Mouse (Mus musculus) kidney, embryonic 14.5 days (tissue): Measurements from ENCODE around the gene Fam243. TPM values are rescaled to one million over a fixed set of nuclear protein-coding genes. Genes with fewer than 3 reads are reported as not detected.

Source experiments
- ATAC-seq: fragments of 200-750 bp; cut with Nextera tagmentation; 2 replicates; pipeline ENCODE4 v1.8.0; 2017; ENCODE audit warnings: moderate number of reproducible peaks, mild to moderate bottlenecking, moderate TSS enrichment, moderate library complexity; ENCODE audit not compliant: low FRiP score, low TSS enrichment
- H3K27ac ChIP-seq: fragments of 300-500 bp; sonication (generic); 2 replicates; pipeline ENCODE4 v1.5.1; 2014; ENCODE audit warnings: low read depth, mild to moderate bottlenecking, low read length, moderate library complexity, mixed read lengths
- H3K27me3 ChIP-seq: fragments of 300-500 bp; sonication (generic); 2 replicates; pipeline ENCODE4 v1.6.1; 2014; ENCODE audit warnings: mild to moderate bottlenecking, low read length; ENCODE audit not compliant: control insufficient read depth, insufficient read depth
- H3K36me3 ChIP-seq: fragments of 300-500 bp; sonication (generic); 2 replicates; pipeline ENCODE4 v1.6.1; 2014; ENCODE audit warnings: low read length, mixed read lengths; ENCODE audit not compliant: control insufficient read depth, insufficient read depth
- H3K4me1 ChIP-seq: fragments of 300-500 bp; sonication (generic); 2 replicates; pipeline ENCODE4 v1.6.1; 2014; ENCODE audit warnings: low read length, mixed read lengths; ENCODE audit not compliant: control insufficient read depth, insufficient read depth
- H3K4me2 ChIP-seq: fragments of 300-500 bp; sonication (generic); replicated peaks from 2 replicates; pipeline ENCODE4 v1.6.1; 2014; ENCODE audit warnings: low read depth, mild to moderate bottlenecking, low read length
- H3K4me3 ChIP-seq: fragments of 300-500 bp; sonication (generic); 2 replicates; pipeline ENCODE4 v1.5.1; 2014; ENCODE audit warnings: mild to moderate bottlenecking, low read length
- H3K9ac ChIP-seq: fragments of 300-500 bp; sonication (generic); 2 replicates; pipeline ENCODE4 v1.6.1; 2014; ENCODE audit warnings: low read depth, mild to moderate bottlenecking, low read length, moderate library complexity
- H3K9me3 ChIP-seq: fragments of 300-500 bp; sonication (generic); 2 replicates; pipeline ENCODE4 v1.6.1; 2016; ENCODE audit warnings: low read length; ENCODE audit not compliant: control insufficient read depth
- WGBS: fragments of 180-500 bp; shearing (Covaris S2); extraction: QIAGEN DNeasy Blood & Tissue Kit; methylation state at CpG from one replicate; pipeline ENCODE4 v1.1.7; 2014; 5-methylcytosine and 5-hydroxymethylcytosine counted together
- polyA plus RNA-seq: library from polyadenylated mRNA; unstranded; fragments of >200 nt; fragmentation: Nextera tagmentation; extraction: Ambion mirVana; gene quantifications from 2 replicates; pipeline ENCODE4 v1.2.1, GENCODE M21; 2014

Fam243 gene
- polyA plus RNA-seq, 1 experiment from 2014 or later = 0.08 TPM

DNA sequence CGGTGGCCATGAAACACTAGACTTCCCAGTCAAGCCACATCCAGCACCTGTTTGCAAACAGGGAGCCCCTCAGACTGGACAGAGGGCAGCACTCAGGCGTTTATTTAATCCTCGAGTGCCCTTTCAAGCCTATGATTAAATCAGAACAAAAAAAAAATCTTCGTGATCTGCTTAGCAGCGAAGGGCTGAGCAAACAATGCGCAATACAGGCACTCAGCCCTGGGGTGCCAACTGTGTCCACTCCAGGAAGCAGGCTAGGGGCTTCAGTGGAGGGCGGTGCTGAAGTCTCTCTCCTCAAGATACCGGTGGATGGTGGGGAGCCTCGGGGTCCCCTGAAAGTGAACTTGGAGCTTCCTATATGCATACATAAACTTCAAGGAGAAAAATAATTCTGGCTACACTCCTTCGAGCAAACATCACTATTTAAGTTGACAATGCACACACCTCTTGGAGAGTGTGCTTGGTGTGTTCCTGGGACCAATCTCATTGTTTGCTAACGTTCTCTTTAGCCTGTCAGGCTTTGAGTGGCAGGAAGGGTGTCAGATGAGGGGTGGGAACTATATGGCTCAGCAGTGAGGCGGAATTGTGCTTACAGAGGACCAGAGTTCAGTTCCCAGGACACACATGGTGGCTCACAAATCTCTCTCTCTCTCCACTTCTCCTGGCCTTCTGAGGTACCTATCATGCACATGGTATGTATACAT is 26.8 kb downstream of the Fam243 start:
- Histone ChIP-seq H3K4me3 (no peak overlapping the region), H3K9ac (no peak overlapping the region), H3K4me1 (no peaks in the 10 kb centered on the region), H3K36me3 (no peaks in the 10 kb centered on the region), H3K9me3 (no peaks in the 10 kb centered on the region), H3K27me3 (no peaks in the 10 kb centered on the region), H3K4me2 (no peak overlapping the region), H3K27ac (no peak overlapping the region)
- ATAC-seq = no peak
- 61% methylated on average over 12 of the region's 12 CpGs for WGBS

DNA sequence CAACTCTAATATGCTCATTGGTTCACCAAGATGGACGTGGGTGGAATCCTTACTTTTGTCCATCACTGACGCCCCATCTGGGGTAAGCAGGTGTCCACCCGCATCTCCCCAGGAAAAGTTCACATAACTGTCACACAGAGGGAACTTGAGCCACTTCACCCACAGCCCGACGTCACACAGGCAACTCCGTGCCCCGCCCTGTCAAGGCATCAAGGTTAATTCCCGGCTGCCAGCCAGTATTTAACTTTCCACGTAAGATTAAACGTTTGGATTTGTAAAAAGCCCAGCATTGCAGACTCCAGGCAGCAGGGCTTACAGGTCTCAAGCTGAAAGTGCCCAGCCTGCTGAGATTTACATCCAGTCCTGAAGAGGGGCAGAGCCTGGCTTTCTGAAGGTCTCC is 29.1 kb downstream of the Fam243 start, which contains the start of gene Kcne2:
Gene Kcne2 (plus strand): TSS at position 289 of the 400 bp plus-strand sequence.
- H3K9ac ChIP-seq = no peak within 1 kb of the TSS
- H3K27ac ChIP-seq = no peak within 1 kb of the TSS
- H3K27me3 ChIP-seq = no peaks in the 10 kb centered on the region
- no peak within 1 kb of the TSS for H3K4me2 ChIP-seq
- no peak within 1 kb of the TSS for H3K4me3 ChIP-seq
- H3K9me3 ChIP-seq = no peaks in the 10 kb centered on the region
- no peaks in the 10 kb centered on the region for H3K4me1 ChIP-seq
- ATAC-seq = no peak
- no peaks in the 10 kb centered on the region for H3K36me3 ChIP-seq
- WGBS = 71% methylated on average over 10 of the region's 10 CpGs

DNA sequence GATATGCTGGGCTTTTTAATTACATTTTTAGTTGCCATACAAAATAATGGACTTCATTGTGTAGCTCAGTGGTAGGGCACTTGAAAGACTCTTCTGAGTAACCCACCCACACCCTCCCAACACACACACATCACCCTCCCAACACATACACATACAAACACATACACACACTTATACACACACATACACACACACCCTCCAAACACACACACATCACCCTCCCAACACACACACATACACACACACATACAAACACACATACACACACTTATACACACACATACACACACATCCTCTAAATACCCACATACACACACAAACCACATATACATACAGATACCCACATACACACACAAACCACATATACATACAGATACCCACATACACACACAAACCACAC is 31.2 kb downstream of the Fam243 start:
- no peaks in the 10 kb centered on the region for H3K4me1 ChIP-seq
- H3K4me3 ChIP-seq = no peak overlapping the region
- no peaks in the 10 kb centered on the region for H3K36me3 ChIP-seq
- 0 out of 2 replicates have a peak, but pooled peaks cover 3% of the 10 kb centered on the region for H3K27me3 ChIP-seq
- H3K9ac ChIP-seq = no peak overlapping the region
- ATAC-seq = no peak
- H3K9me3 ChIP-seq = no peaks in the 10 kb centered on the region
- no peak overlapping the region for H3K4me2 ChIP-seq
- H3K27ac ChIP-seq = no peak overlapping the region

DNA sequence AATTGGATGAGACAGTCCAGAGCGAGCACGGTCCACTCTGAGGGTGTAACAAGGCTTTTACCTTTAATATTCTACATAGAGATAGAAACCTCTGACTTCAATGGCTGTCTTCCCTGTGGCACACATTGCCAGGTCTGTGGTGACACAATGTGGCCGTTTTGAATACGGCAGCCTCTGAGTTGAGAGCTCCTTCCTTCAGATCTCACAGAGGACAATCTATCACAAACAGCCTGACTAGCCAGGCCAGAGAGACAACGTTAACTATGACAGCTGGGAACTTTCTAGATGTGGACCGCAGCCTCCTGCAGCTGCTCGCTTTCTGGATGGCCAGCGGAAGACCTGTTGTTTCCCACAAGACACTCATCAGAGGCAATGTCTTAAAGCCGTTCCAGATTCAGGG is 32.5 kb downstream of the Fam243 start:
- 77% methylated on average over 9 of the region's 9 CpGs for WGBS
- Histone ChIP-seq H3K4me2 (no peak overlapping the region), H3K4me3 (no peak overlapping the region), H3K4me1 (no peaks in the 10 kb centered on the region), H3K27me3 (0 out of 2 replicates have a peak, but pooled peaks cover 3% of the 10 kb centered on the region), H3K9me3 (no peaks in the 10 kb centered on the region), H3K27ac (no peak overlapping the region), H3K9ac (no peak overlapping the region), H3K36me3 (no peaks in the 10 kb centered on the region)
- no peak for ATAC-seq

DNA sequence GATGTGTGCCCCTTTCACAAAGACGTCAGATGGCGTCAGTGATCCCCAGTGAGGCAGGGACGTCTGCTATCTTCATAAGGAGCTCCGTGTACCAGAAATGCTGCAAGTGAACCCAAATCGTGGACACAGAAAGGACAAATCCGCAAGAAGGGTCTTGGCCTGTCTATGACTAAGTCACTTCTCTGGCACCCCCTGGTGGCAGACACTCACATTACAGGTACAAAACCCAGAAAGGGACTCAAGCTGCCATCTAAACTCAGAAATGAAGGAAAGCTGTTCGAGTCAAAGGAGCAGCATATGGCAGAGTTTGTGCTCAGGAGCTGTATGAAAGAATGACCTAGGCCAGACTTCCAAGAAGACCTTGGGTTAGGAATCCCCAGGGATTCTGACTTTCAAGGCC is 34.6 kb downstream of the Fam243 start:
- Histone ChIP-seq H3K4me2 (no peak overlapping the region), H3K36me3 (no peaks in the 10 kb centered on the region), H3K27me3 (0 out of 2 replicates have a peak, but pooled peaks cover 3% of the 10 kb centered on the region), H3K9me3 (no peaks in the 10 kb centered on the region), H3K4me1 (no peaks in the 10 kb centered on the region), H3K4me3 (no peak overlapping the region), H3K27ac (no peak overlapping the region), H3K9ac (no peak overlapping the region)
- WGBS = 10% methylated on average over 7 of the region's 7 CpGs
- peak; percentile 64; the same call in 1 of the 2 replicates for ATAC-seq

DNA sequence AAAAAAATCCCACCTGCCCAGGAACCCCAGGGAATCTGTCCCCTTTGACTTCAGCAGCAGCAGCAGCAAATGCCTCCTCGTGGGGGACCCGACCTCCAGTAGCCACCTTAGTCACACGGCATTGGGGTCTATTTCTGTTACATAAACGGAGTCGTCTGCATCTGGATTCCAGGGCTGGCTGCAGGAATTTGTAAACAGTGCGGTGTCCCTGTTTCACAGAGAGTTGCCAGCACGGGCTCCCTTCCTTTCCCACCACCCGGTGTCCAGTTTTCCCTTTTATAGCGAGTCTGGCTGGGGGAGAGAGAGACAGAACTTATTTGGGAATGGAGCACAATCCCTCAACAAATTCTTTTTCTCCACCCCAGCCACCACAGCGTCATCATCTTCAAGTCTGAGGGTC is 36.2 kb downstream of the Fam243 start:
- no peak for ATAC-seq
- 0 out of 2 replicates have a peak, but pooled peaks cover 3% of the 10 kb centered on the region for H3K27me3 ChIP-seq
- no peaks in the 10 kb centered on the region for H3K4me1 ChIP-seq
- H3K27ac ChIP-seq = no peak overlapping the region
- H3K36me3 ChIP-seq = no peaks in the 10 kb centered on the region
- no peak overlapping the region for H3K4me2 ChIP-seq
- H3K9me3 ChIP-seq = no peaks in the 10 kb centered on the region
- no peak overlapping the region for H3K4me3 ChIP-seq
- no peak overlapping the region for H3K9ac ChIP-seq
- WGBS = 59% methylated on average over 10 of the region's 10 CpGs

DNA sequence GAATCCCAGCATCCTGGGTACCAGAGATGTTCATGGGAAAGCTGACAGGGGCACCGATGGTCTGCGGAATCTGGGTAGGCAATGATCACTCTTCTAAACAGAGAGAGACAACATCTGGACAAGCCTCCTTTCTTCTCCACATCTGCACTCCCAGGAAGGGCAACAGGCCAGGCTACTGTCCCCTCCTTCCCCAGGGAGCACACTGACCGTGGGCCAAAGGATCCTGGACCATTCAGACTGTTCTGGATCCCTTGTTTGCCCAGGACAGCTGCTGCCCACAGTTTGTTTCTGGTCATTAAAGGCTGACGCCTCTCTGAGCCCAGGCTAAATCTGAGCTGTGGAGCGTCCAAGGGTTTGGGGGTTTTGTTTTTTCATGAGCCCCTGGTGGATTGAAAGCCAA is 38.6 kb downstream of the Fam243 start:
- Histone ChIP-seq H3K4me1 (no peaks in the 10 kb centered on the region), H3K27me3 (0 out of 2 replicates have a peak, but pooled peaks cover 3% of the 10 kb centered on the region)
- WGBS = 69% methylated on average over 5 of the region's 5 CpGs

DNA sequence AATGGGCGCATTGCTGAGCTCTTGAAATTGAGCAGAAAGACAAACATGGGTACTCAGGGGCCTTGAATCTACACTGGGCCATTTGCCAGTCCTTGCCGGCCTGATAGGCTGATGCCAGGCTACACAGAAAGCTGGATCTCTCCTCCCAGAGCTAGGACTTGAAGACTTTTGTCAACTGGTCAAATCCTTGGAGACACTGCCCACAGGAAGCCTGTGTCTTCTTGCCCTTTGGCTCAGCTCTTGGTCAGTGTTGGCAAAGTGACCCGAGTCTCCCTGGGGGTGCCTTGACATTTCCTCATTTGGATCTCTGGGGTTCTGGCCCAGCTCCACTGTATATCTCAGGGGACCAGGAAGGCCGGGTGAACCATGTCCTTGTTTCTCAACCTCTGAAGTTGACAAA is 45.7 kb downstream of the Fam243 start:
- no peak overlapping the region for H3K27ac ChIP-seq
- H3K4me1 ChIP-seq = no peaks in the 10 kb centered on the region
- no peak overlapping the region for H3K4me3 ChIP-seq
- WGBS = 83% methylated on average over 4 of the region's 4 CpGs
- H3K9me3 ChIP-seq = no peaks in the 10 kb centered on the region
- H3K36me3 ChIP-seq = no peaks in the 10 kb centered on the region
- no peak overlapping the region for H3K4me2 ChIP-seq
- ATAC-seq = no peak
- H3K27me3 ChIP-seq = no peaks in the 10 kb centered on the region
- H3K9ac ChIP-seq = no peak overlapping the region

More for the DNA sequence above, 38.6 kb downstream of the Fam243 start:
- H3K4me2 ChIP-seq = no peak overlapping the region
- no peak overlapping the region for H3K4me3 ChIP-seq
- H3K9me3 ChIP-seq = no peaks in the 10 kb centered on the region
- H3K27ac ChIP-seq = no peak overlapping the region
- no peak for ATAC-seq
- H3K9ac ChIP-seq = no peak overlapping the region
- H3K36me3 ChIP-seq = no peaks in the 10 kb centered on the region

DNA sequence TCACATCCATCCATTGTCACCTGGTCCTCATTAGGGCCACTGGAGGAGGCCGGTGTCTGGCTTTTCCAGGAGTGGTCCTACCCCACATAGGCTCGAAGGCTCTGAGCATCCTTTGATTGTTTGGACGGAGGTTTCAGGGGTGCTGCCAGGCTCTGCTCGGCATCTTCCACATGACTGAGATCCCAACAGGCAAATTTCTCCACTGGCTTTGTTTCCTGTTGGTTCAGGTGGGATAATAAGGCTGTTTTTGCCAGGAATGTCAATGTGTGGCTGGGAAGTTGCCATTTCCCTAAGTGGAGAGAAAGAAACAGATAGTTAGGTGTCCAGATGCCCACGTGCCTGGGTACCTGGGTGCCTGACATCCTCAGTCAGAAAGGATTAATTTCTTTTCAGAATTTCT is 46.7 kb downstream of the Fam243 start:
- H3K4me3 ChIP-seq = no peak overlapping the region
- WGBS = 88% methylated on average over 5 of the region's 5 CpGs
- no peaks in the 10 kb centered on the region for H3K4me1 ChIP-seq
- no peak for ATAC-seq
- no peak overlapping the region for H3K4me2 ChIP-seq
- no peak overlapping the region for H3K27ac ChIP-seq
- H3K36me3 ChIP-seq = no peaks in the 10 kb centered on the region
- H3K9me3 ChIP-seq = no peaks in the 10 kb centered on the region
- no peaks in the 10 kb centered on the region for H3K27me3 ChIP-seq
- H3K9ac ChIP-seq = no peak overlapping the region
